Mouse (Mus musculus) Muller cell, postnatal 12 days (primary cell): ENCODE measurements around the gene Dtx2.
"Not testable (repeated sequence)": the region's sequence is repeated elsewhere in the genome, so short reads cannot be mapped to it uniquely, and the experiment has no call there.

Source experiments
- DNase-seq: peaks from one replicate; pipeline ENCODE4 v3.0.0-alpha.2; 2015; ENCODE audit errors: inconsistent ontology term

Dtx2 gene

DNA sequence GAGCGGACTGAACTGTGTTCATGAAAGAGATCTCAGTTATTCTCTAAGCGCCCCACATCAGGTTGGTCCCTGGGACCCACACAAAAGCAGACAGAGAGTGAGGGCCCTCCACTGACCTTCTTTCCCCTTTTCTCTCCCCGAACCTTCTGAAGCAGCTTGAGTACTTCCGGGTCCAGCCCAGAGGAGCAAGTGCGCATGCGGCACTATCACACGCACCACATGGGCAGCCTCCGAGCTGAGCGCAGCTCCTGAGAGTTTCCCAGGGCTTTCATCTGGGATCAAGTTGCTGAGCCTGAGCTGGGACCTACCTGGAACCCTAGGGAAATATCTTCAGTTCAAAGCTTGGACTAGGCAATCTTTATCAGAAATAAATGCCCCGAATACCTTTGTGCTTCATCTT is 69.3 kb downstream of the Dtx2 start:
- no peak for DNase-seq

DNA sequence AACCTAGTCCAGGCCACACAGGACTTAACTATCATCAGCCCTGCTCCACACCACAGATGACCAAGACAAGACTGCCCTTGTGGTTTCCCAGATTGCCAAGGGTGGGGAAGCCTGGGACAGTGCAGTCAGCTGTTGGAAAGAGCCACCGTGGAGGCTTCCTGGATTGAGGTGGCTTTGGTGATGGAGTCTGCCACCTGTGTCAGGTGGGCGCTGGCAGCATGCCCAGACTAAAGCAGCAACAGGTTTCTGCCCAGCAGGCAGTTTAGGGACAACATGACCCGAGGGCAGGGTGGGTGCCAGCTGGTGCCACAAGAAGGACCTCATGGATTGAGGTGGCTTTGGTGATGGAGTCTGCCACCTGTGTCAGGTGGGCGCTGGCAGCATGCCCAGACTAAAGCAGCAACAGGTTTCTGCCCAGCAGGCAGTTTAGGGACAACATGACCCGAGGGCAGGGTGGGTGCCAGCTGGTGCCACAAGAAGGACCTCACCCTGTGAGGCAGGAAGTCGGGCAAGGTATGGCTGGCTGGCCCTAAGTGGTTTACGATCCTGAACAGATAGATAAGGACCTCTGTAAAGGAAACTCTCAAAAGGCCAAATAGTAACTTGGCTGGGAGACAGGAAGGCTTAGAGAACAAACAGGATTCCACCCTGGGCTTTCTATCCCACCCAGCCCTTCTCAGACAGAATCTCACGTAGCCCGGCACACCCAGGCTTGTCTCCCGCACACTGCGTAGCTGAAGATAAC is 72.0 kb downstream of the Dtx2 start:
- not testable (repeated sequence) for DNase-seq

- no peak for DNase-seq
Measured at GRCm38 (mm10) chr5:136069411-136069810, 74.8 kb downstream of the Dtx2 start.

GRCm38 (mm10) chr5:136073051-136073450 is 78.5 kb downstream of the Dtx2 start:
- DNase-seq = no peak

DNA sequence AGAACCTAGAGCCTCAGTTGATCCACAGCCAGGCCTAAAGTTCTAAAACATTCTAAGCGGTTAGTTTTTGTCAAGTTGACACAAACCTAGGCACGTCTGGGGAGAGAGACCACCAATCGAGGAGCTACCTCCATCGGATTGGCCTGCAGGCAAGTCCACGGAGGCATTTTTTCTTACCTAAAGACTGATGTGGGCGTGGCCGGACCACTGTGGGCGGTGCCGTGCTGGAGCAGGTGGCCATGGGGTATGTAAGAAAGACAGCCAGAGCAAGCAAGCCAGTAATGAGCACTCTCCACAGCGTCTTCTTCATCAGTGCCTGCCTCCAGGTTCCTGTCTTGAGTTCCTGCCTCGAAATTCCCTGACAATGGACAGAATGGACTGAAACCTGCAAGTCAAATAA is 78.9 kb downstream of the Dtx2 start:
- no peak for DNase-seq

- no peak for DNase-seq
Measured at GRCm38 (mm10) chr5:136075076-136075475, 80.5 kb downstream of the Dtx2 start.

- DNase-seq = no peak
Measured at GRCm38 (mm10) chr5:136076284-136076683, 81.7 kb downstream of the Dtx2 start.

- no peak for DNase-seq
Measured at GRCm38 (mm10) chr5:136077001-136077550, 82.5 kb downstream of the Dtx2 start.

- no peak for DNase-seq
Measured at GRCm38 (mm10) chr5:136078136-136078535, 83.5 kb downstream of the Dtx2 start.

GRCm38 (mm10) chr5:136082345-136082744 is 87.7 kb downstream of the Dtx2 start:
- DNase-seq = no peak
